Mouse (Mus musculus): Measurements from ENCODE around the gene Snx14. TPM values are rescaled to one million over a fixed set of nuclear protein-coding genes. Genes with fewer than 3 reads are reported as not detected.

The Snx14 gene
- polyA plus RNA-seq, 1 experiment from 2014 or later: 24.1 TPM

- no peak for ATAC-seq (ENCODE audit: low FRiP score, low read depth)
- Histone ChIP-seq H3K36me3 (peaks cover 5% of the 10 kb centered on the region), H3K27ac (replicated peaks) (no peak overlapping the region), H3K27me3 (no peaks in the 10 kb centered on the region), H3K9me3 (no peaks in the 10 kb centered on the region), H3K4me3 (no peak overlapping the region), H3K4me2 (replicated peaks) (no peak overlapping the region), H3K9ac (replicated peaks) (no peak overlapping the region), H3K4me1 (no peaks in the 10 kb centered on the region)
- WGBS: 95% methylated on average over 3 of the region's 3 CpGs
These were observed 59.7 kb downstream of the Snx14 start for GRCm38 (mm10) chr9:88379057-88379456.

GRCm38 (mm10) chr9:88377483-88377882 lies 61.3 kb downstream of the Snx14 start:
- Histone ChIP-seq H3K27ac (replicated peaks) (no peak overlapping the region), H3K9me3 (no peaks in the 10 kb centered on the region), H3K9ac (replicated peaks) (no peak overlapping the region), H3K4me2 (replicated peaks) (no peak overlapping the region), H3K36me3 (peaks cover 5% of the 10 kb centered on the region), H3K27me3 (no peaks in the 10 kb centered on the region), H3K4me3 (no peak overlapping the region), H3K4me1 (no peaks in the 10 kb centered on the region)
- 79% methylated on average over 5 of the region's 5 CpGs for WGBS
- ATAC-seq (ENCODE audit: low FRiP score, low read depth): no peak

GRCm38 (mm10) chr9:88373001-88373400 lies 65.8 kb downstream of the Snx14 start:
- Histone ChIP-seq H3K27ac (replicated peaks) (no peak overlapping the region), H3K9ac (replicated peaks) (no peak overlapping the region), H3K4me3 (no peak overlapping the region), H3K4me2 (replicated peaks) (no peak overlapping the region), H3K9me3 (no peaks in the 10 kb centered on the region), H3K36me3 (no peaks in the 10 kb centered on the region), H3K4me1 (no peaks in the 10 kb centered on the region), H3K27me3 (no peaks in the 10 kb centered on the region)
- ATAC-seq (ENCODE audit: low FRiP score, low read depth): no peak
- 92% methylated on average over 2 of the region's 2 CpGs for WGBS

GRCm38 (mm10) chr9:88371201-88371600 lies 67.6 kb downstream of the Snx14 start:
- no peak overlapping the region for H3K27ac ChIP-seq (replicated peaks)
- ATAC-seq (ENCODE audit: low FRiP score, low read depth): no peak
- H3K27me3 ChIP-seq: no peaks in the 10 kb centered on the region
- H3K9ac ChIP-seq (replicated peaks): no peak overlapping the region
- no peaks in the 10 kb centered on the region for H3K9me3 ChIP-seq
- H3K36me3 ChIP-seq: no peaks in the 10 kb centered on the region
- no peak overlapping the region for H3K4me2 ChIP-seq (replicated peaks)
- H3K4me3 ChIP-seq: no peak overlapping the region
- WGBS: 90% methylated on average over 2 of the region's 2 CpGs
- no peaks in the 10 kb centered on the region for H3K4me1 ChIP-seq

- no peak overlapping the region for H3K27ac ChIP-seq (replicated peaks)
These were observed 69.1 kb downstream of the Snx14 start for GRCm38 (mm10) chr9:88369666-88370065.

GRCm38 (mm10) chr9:88368476-88368875 lies 70.3 kb downstream of the Snx14 start:
- 93% methylated on average over 5 of the region's 5 CpGs for WGBS
- no peak overlapping the region for H3K27ac ChIP-seq (replicated peaks)
- no peaks in the 10 kb centered on the region for H3K9me3 ChIP-seq
- no peak overlapping the region for H3K9ac ChIP-seq (replicated peaks)
- H3K4me3 ChIP-seq: no peak overlapping the region
- H3K27me3 ChIP-seq: no peaks in the 10 kb centered on the region
- no peaks in the 10 kb centered on the region for H3K36me3 ChIP-seq
- H3K4me2 ChIP-seq (replicated peaks): no peak overlapping the region
- ATAC-seq (ENCODE audit: low FRiP score, low read depth): no peak
- H3K4me1 ChIP-seq: no peaks in the 10 kb centered on the region

More at GRCm38 (mm10) chr9:88369666-88370065, 69.1 kb downstream of the Snx14 start:
- H3K9ac ChIP-seq (replicated peaks): no peak overlapping the region
- H3K4me1 ChIP-seq: no peaks in the 10 kb centered on the region
- H3K27me3 ChIP-seq: no peaks in the 10 kb centered on the region
- H3K9me3 ChIP-seq: no peaks in the 10 kb centered on the region
- no peak overlapping the region for H3K4me2 ChIP-seq (replicated peaks)
- no peak overlapping the region for H3K4me3 ChIP-seq
- no peaks in the 10 kb centered on the region for H3K36me3 ChIP-seq
- WGBS: 94% methylated on average over 2 of the region's 2 CpGs
- no peak for ATAC-seq (ENCODE audit: low FRiP score, low read depth)

- Histone ChIP-seq H3K9me3 (no peaks in the 10 kb centered on the region), H3K27me3 (no peaks in the 10 kb centered on the region), H3K36me3 (no peaks in the 10 kb centered on the region), H3K4me1 (0 out of 2 replicates have a peak, but pooled peaks cover under 1% of the 10 kb centered on the region), H3K9ac (replicated peaks) (no peak overlapping the region), H3K27ac (replicated peaks) (no peak overlapping the region), H3K4me3 (no peak overlapping the region), H3K4me2 (replicated peaks) (no peak overlapping the region)
- ATAC-seq (ENCODE audit: low FRiP score, low read depth): no peak
- 27% methylated on average over 1 of the region's 1 CpGs for WGBS
These were observed 71.0 kb downstream of the Snx14 start for GRCm38 (mm10) chr9:88367751-88368150.

GRCm38 (mm10) chr9:88367322-88367721 lies 71.4 kb downstream of the Snx14 start:
- no peak for ATAC-seq (ENCODE audit: low FRiP score, low read depth)
- Histone ChIP-seq H3K9ac (replicated peaks) (no peak overlapping the region), H3K36me3 (no peaks in the 10 kb centered on the region), H3K4me2 (replicated peaks) (no peak overlapping the region), H3K27me3 (no peaks in the 10 kb centered on the region), H3K4me1 (0 out of 2 replicates have a peak, but pooled peaks cover 4% of the 10 kb centered on the region), H3K9me3 (no peaks in the 10 kb centered on the region), H3K27ac (replicated peaks) (no peak overlapping the region), H3K4me3 (no peak overlapping the region)
- WGBS: 83% methylated on average over 5 of the region's 5 CpGs

GRCm38 (mm10) chr9:88366819-88367218 lies 71.9 kb downstream of the Snx14 start:
- no peaks in the 10 kb centered on the region for H3K27me3 ChIP-seq
- H3K4me2 ChIP-seq (replicated peaks): no peak overlapping the region
- H3K9ac ChIP-seq (replicated peaks): no peak overlapping the region
- H3K36me3 ChIP-seq: no peaks in the 10 kb centered on the region
- H3K27ac ChIP-seq (replicated peaks): no peak overlapping the region
- no peak overlapping the region for H3K4me3 ChIP-seq
- no peak for ATAC-seq (ENCODE audit: low FRiP score, low read depth)
- 89% methylated on average over 4 of the region's 4 CpGs for WGBS
- H3K9me3 ChIP-seq: no peaks in the 10 kb centered on the region
- 0 out of 2 replicates have a peak, but pooled peaks cover 9% of the 10 kb centered on the region for H3K4me1 ChIP-seq

GRCm38 (mm10) chr9:88366308-88366707 lies 72.5 kb downstream of the Snx14 start:
- no peaks in the 10 kb centered on the region for H3K9me3 ChIP-seq
- H3K27me3 ChIP-seq: no peaks in the 10 kb centered on the region
- H3K4me1 ChIP-seq: peaks cover 9% of the 10 kb centered on the region; the same call in 1 of the 2 replicates
- H3K27ac ChIP-seq (replicated peaks): no peak overlapping the region
- no peak overlapping the region for H3K4me3 ChIP-seq
- no peaks in the 10 kb centered on the region for H3K36me3 ChIP-seq
- no peak overlapping the region for H3K9ac ChIP-seq (replicated peaks)
- no peak overlapping the region for H3K4me2 ChIP-seq (replicated peaks)
- WGBS: 82% methylated on average over 4 of the region's 4 CpGs
- no peak for ATAC-seq (ENCODE audit: low FRiP score, low read depth)

- Histone ChIP-seq H3K9me3 (no peaks in the 10 kb centered on the region), H3K9ac (replicated peaks) (no peak overlapping the region), H3K4me2 (replicated peaks) (no peak overlapping the region), H3K27ac (replicated peaks) (no peak overlapping the region), H3K36me3 (no peaks in the 10 kb centered on the region), H3K4me3 (no peak overlapping the region), H3K27me3 (no peaks in the 10 kb centered on the region), H3K4me1 (peaks cover 9% of the 10 kb centered on the region; the same call in 1 of the 2 replicates)
- 90% methylated on average over 3 of the region's 3 CpGs for WGBS
- ATAC-seq (ENCODE audit: low FRiP score, low read depth): no peak
These were observed 75.7 kb downstream of the Snx14 start for GRCm38 (mm10) chr9:88363102-88363501.

GRCm38 (mm10) chr9:88362055-88362850 lies 76.5 kb downstream of the Snx14 start:
- WGBS: 51% methylated on average over 4 of the region's 5 CpGs
- peaks cover 9% of the 10 kb centered on the region; the same call in 1 of the 2 replicates for H3K4me1 ChIP-seq
- no peaks in the 10 kb centered on the region for H3K36me3 ChIP-seq
- H3K27me3 ChIP-seq: no peaks in the 10 kb centered on the region
- no peak overlapping the region for H3K27ac ChIP-seq (replicated peaks)
- H3K9me3 ChIP-seq: no peaks in the 10 kb centered on the region
- 0 out of 2 replicates have a peak, but pooled peaks have one; percentile 42 for ATAC-seq (ENCODE audit: low FRiP score, low read depth)
- no peak overlapping the region for H3K9ac ChIP-seq (replicated peaks)
- no peak overlapping the region for H3K4me2 ChIP-seq (replicated peaks)
- no peak overlapping the region for H3K4me3 ChIP-seq
